Mouse (Mus musculus): ENCODE measurements around the gene Gsdma. TPM values are rescaled to one million over a fixed set of nuclear protein-coding genes. Genes with fewer than 3 reads are reported as not detected.
"Not testable (repeated sequence)": the region's sequence is repeated elsewhere in the genome, so short reads cannot be mapped to it uniquely, and the experiment has no call there.

The Gsdma gene
- polyA plus RNA-seq, 1 experiment from 2014 or later: not detected

- no peaks in the 10 kb centered on the region for H3K36me3 ChIP-seq
- H3K4me3 ChIP-seq: no peak within 1 kb of the TSS
- ATAC-seq: no peak
- peaks cover 40% of the 10 kb centered on the region for H3K27me3 ChIP-seq (replicated peaks)
- no peak within 1 kb of the TSS for H3K27ac ChIP-seq
- H3K9ac ChIP-seq: no peak within 1 kb of the TSS
- no peaks in the 10 kb centered on the region for H3K9me3 ChIP-seq (replicated peaks)
- no peaks in the 10 kb centered on the region for H3K4me1 ChIP-seq
- H3K4me2 ChIP-seq: no peak within 1 kb of the TSS
- WGBS (ENCODE audit: insufficient replicate concordance): 27% methylated on average over 2 of the region's 2 CpGs
Measured at GRCm38 (mm10) chr11:98646459-98646858, 17.7 kb upstream of the Gsdma start, which contains the start of gene Gsdma2. TSS of gene Gsdma2 (plus strand) at chr11:98646759.

GRCm38 (mm10) chr11:98655076-98655475 is 9.1 kb upstream of the Gsdma start:
- H3K9ac ChIP-seq: not testable (repeated sequence)
- 0 out of 2 replicates have a peak, but pooled peaks have one; percentile 24 for ATAC-seq
- 8% methylated on average over 7 of the region's 7 CpGs for WGBS (ENCODE audit: insufficient replicate concordance)

GRCm38 (mm10) chr11:98660517-98660916 is 3.6 kb upstream of the Gsdma start:
- no peak overlapping the region for H3K27ac ChIP-seq
- no peak overlapping the region for H3K4me3 ChIP-seq
- peaks cover 51% of the 10 kb centered on the region for H3K27me3 ChIP-seq (replicated peaks)
- H3K9me3 ChIP-seq (replicated peaks): no peaks in the 10 kb centered on the region
- H3K4me2 ChIP-seq: no peak overlapping the region
- no peak for ATAC-seq
- no peaks in the 10 kb centered on the region for H3K36me3 ChIP-seq
- no peak overlapping the region for H3K9ac ChIP-seq
- 8% methylated on average over 6 of the region's 6 CpGs for WGBS (ENCODE audit: insufficient replicate concordance)
- no peaks in the 10 kb centered on the region for H3K4me1 ChIP-seq

More at GRCm38 (mm10) chr11:98655076-98655475, 9.1 kb upstream of the Gsdma start:
- H3K27ac ChIP-seq; H3K36me3 ChIP-seq; H3K9me3 ChIP-seq (replicated peaks); H3K4me1 ChIP-seq; H3K4me2 ChIP-seq; H3K4me3 ChIP-seq: not testable (repeated sequence)
- H3K27me3 ChIP-seq (replicated peaks): peaks cover 41% of the 10 kb centered on the region

- Histone ChIP-seq H3K27me3 (replicated peaks) (peaks cover 67% of the 10 kb centered on the region), H3K9me3 (replicated peaks) (no peaks in the 10 kb centered on the region), H3K36me3 (no peaks in the 10 kb centered on the region), H3K4me3 (no peak overlapping the region), H3K4me1 (peaks cover 20% of the 10 kb centered on the region), H3K27ac (no peak overlapping the region), H3K4me2 (no peak overlapping the region), H3K9ac (no peak overlapping the region)
- ATAC-seq: no peak
- 23% methylated on average over 2 of the region's 2 CpGs for WGBS (ENCODE audit: insufficient replicate concordance)
Measured at GRCm38 (mm10) chr11:98668984-98669383, 4.8 kb downstream of the Gsdma start.

- WGBS (ENCODE audit: insufficient replicate concordance): 37% methylated on average over 3 of the region's 3 CpGs
- ATAC-seq: no peak
- Histone ChIP-seq H3K9ac (no peak overlapping the region), H3K27ac (no peak overlapping the region), H3K9me3 (replicated peaks) (no peaks in the 10 kb centered on the region), H3K4me3 (no peak overlapping the region), H3K4me2 (no peak overlapping the region), H3K27me3 (replicated peaks) (peaks cover 54% of the 10 kb centered on the region), H3K36me3 (no peaks in the 10 kb centered on the region), H3K4me1 (peaks cover 20% of the 10 kb centered on the region)
Measured at GRCm38 (mm10) chr11:98671284-98671815, 7.2 kb downstream of the Gsdma start.

- Histone ChIP-seq H3K36me3 (no peaks in the 10 kb centered on the region), H3K9ac (no peak overlapping the region), H3K4me3 (no peak overlapping the region), H3K9me3 (replicated peaks) (no peaks in the 10 kb centered on the region), H3K4me2 (peak overlapping the region; percentile 39; the same call in 1 of the 2 replicates), H3K4me1 (peaks cover 20% of the 10 kb centered on the region), H3K27me3 (replicated peaks) (peaks cover 49% of the 10 kb centered on the region), H3K27ac (no peak overlapping the region)
- 20% methylated on average over 5 of the region's 5 CpGs for WGBS (ENCODE audit: insufficient replicate concordance)
- ATAC-seq: peak; percentile 57; the same call in 1 of the 2 replicates
Measured at GRCm38 (mm10) chr11:98671857-98672256, 7.7 kb downstream of the Gsdma start.

- Histone ChIP-seq H3K4me3 (no peak overlapping the region), H3K4me1 (peaks cover 20% of the 10 kb centered on the region), H3K9me3 (replicated peaks) (no peaks in the 10 kb centered on the region), H3K27me3 (replicated peaks) (peaks cover 47% of the 10 kb centered on the region), H3K9ac (no peak overlapping the region), H3K27ac (no peak overlapping the region), H3K4me2 (peak overlapping the region; percentile 39), H3K36me3 (no peaks in the 10 kb centered on the region)
- 35% methylated on average over 5 of the region's 5 CpGs for WGBS (ENCODE audit: insufficient replicate concordance)
- no peak for ATAC-seq
Measured at GRCm38 (mm10) chr11:98672482-98672881, 8.3 kb downstream of the Gsdma start.

- not testable (repeated sequence) for H3K36me3 ChIP-seq; H3K27ac ChIP-seq; H3K9me3 ChIP-seq (replicated peaks); H3K9ac ChIP-seq; H3K4me3 ChIP-seq
- H3K4me1 ChIP-seq: peaks cover 20% of the 10 kb centered on the region
- WGBS (ENCODE audit: insufficient replicate concordance): 3% methylated on average over 7 of the region's 7 CpGs
- ATAC-seq: peak; percentile 67; the same call in 1 of the 2 replicates
- H3K27me3 ChIP-seq (replicated peaks): peaks cover 45% of the 10 kb centered on the region
- peak overlapping the region; percentile 39 for H3K4me2 ChIP-seq
Measured at GRCm38 (mm10) chr11:98673136-98673535, 9.0 kb downstream of the Gsdma start.

- H3K27me3 ChIP-seq (replicated peaks): peaks cover 23% of the 10 kb centered on the region
- H3K9me3 ChIP-seq (replicated peaks): no peaks in the 10 kb centered on the region
- no peak overlapping the region for H3K4me3 ChIP-seq
- H3K9ac ChIP-seq: no peak overlapping the region
- no peak for ATAC-seq
- H3K36me3 ChIP-seq: no peaks in the 10 kb centered on the region
- 24% methylated on average over 7 of the region's 7 CpGs for WGBS (ENCODE audit: insufficient replicate concordance)
- H3K4me2 ChIP-seq: no peak overlapping the region
- H3K4me1 ChIP-seq: peaks cover 20% of the 10 kb centered on the region
- no peak overlapping the region for H3K27ac ChIP-seq
Measured at GRCm38 (mm10) chr11:98675829-98676363, 11.7 kb downstream of the Gsdma start.

GRCm38 (mm10) chr11:98680023-98680422 is 15.9 kb downstream of the Gsdma start:
- Histone ChIP-seq H3K4me3 (no peak overlapping the region), H3K4me1 (peaks cover 25% of the 10 kb centered on the region), H3K36me3 (peaks cover 10% of the 10 kb centered on the region), H3K9ac (no peak overlapping the region), H3K27ac (no peak overlapping the region), H3K9me3 (replicated peaks) (no peaks in the 10 kb centered on the region), H3K27me3 (replicated peaks) (peaks cover 14% of the 10 kb centered on the region), H3K4me2 (no peak overlapping the region)
- no peak for ATAC-seq
- 90% methylated on average over 1 of the region's 1 CpGs for WGBS (ENCODE audit: insufficient replicate concordance)

- not testable (repeated sequence) for H3K4me3 ChIP-seq; H3K9me3 ChIP-seq (replicated peaks); ATAC-seq; H3K4me2 ChIP-seq; H3K27ac ChIP-seq; H3K9ac ChIP-seq
- Histone ChIP-seq H3K4me1 (peaks cover 25% of the 10 kb centered on the region), H3K27me3 (replicated peaks) (peaks cover 12% of the 10 kb centered on the region; the same call in 1 of the 2 replicates), H3K36me3 (peaks cover 15% of the 10 kb centered on the region)
- WGBS (ENCODE audit: insufficient replicate concordance): 80% methylated on average over 4 of the region's 4 CpGs
Measured at GRCm38 (mm10) chr11:98680595-98680994, 16.4 kb downstream of the Gsdma start.

- Histone ChIP-seq H3K4me1 (peaks cover 25% of the 10 kb centered on the region), H3K9ac (no peak overlapping the region), H3K4me2 (peak overlapping the region; percentile 91), H3K27ac (no peak overlapping the region), H3K27me3 (replicated peaks) (peaks cover 12% of the 10 kb centered on the region; the same call in 1 of the 2 replicates), H3K36me3 (peaks cover 21% of the 10 kb centered on the region), H3K9me3 (replicated peaks) (no peaks in the 10 kb centered on the region), H3K4me3 (no peak overlapping the region)
- ATAC-seq: no peak
- 65% methylated on average over 4 of the region's 4 CpGs for WGBS (ENCODE audit: insufficient replicate concordance)
Measured at GRCm38 (mm10) chr11:98681186-98681585, 17.0 kb downstream of the Gsdma start.
